Mouse (Mus musculus): ENCODE measurements around the gene Rhod.
"Not testable (repeated sequence)": the region's sequence is repeated elsewhere in the genome, so short reads cannot be mapped to it uniquely, and the experiment has no call there.

Rhod gene

GRCm38 (mm10) chr19:4439161-4439801 lies at the start of gene Rhod:
TSS of gene Rhod (minus strand) at chr19:4439432.
- DNase-seq, result peak; percentile 88 to 92

GRCm38 (mm10) chr19:4487877-4488276 lies 48.6 kb upstream of the Rhod start:
- DNase-seq, result no peak

GRCm38 (mm10) chr19:4485006-4485405 lies 45.8 kb upstream of the Rhod start:
- peak in 1 of 2 experiments; percentile 22 for DNase-seq

GRCm38 (mm10) chr19:4482111-4482859 lies 43.1 kb upstream of the Rhod start:
- DNase-seq, result no peak

GRCm38 (mm10) chr19:4481326-4481725 lies 42.1 kb upstream of the Rhod start:
- DNase-seq, result no peak

GRCm38 (mm10) chr19:4480041-4480440 lies 40.8 kb upstream of the Rhod start:
- no peak for DNase-seq

GRCm38 (mm10) chr19:4478190-4478516 lies 38.9 kb upstream of the Rhod start:
- peak in 1 of 2 experiments; percentile 13 for DNase-seq

- DNase-seq, result peak; percentile 55 to 65
Observed at GRCm38 (mm10) chr19:4477345-4478189, 38.3 kb upstream of the Rhod start, which contains the start of gene Syt12. TSS of gene Syt12 (minus strand) at chr19:4477447.

GRCm38 (mm10) chr19:4476601-4477257 lies 37.5 kb upstream of the Rhod start:
- peak; percentile 70 to 77 for DNase-seq

GRCm38 (mm10) chr19:4475224-4475925 lies 36.1 kb upstream of the Rhod start:
- no peak for DNase-seq

GRCm38 (mm10) chr19:4474739-4475138 lies 35.5 kb upstream of the Rhod start:
- no peak for DNase-seq

GRCm38 (mm10) chr19:4473549-4473948 lies 34.3 kb upstream of the Rhod start:
- DNase-seq, result no peak

- peak; percentile 40 to 53 for DNase-seq
Observed at GRCm38 (mm10) chr19:4468363-4468762, 29.1 kb upstream of the Rhod start.

- DNase-seq, result peak in 1 of 2 experiments; percentile 41
Observed at GRCm38 (mm10) chr19:4464666-4465065, 25.4 kb upstream of the Rhod start.

- no peak for DNase-seq
Observed at GRCm38 (mm10) chr19:4461981-4462380, 22.7 kb upstream of the Rhod start.

GRCm38 (mm10) chr19:4456227-4456626 lies 17.0 kb upstream of the Rhod start:
- DNase-seq, result peak; percentile 83

- DNase-seq, result no peak
Observed at GRCm38 (mm10) chr19:4455071-4455800, 16.0 kb upstream of the Rhod start.

- DNase-seq, result not testable (repeated sequence)
Observed at GRCm38 (mm10) chr19:4454040-4454439, 14.8 kb upstream of the Rhod start.

- DNase-seq, result no peak
Observed at GRCm38 (mm10) chr19:4452525-4452924, 13.3 kb upstream of the Rhod start.

- no peak for DNase-seq
Observed at GRCm38 (mm10) chr19:4451965-4452364, 12.7 kb upstream of the Rhod start.

GRCm38 (mm10) chr19:4451098-4451497 lies 11.9 kb upstream of the Rhod start:
- no peak for DNase-seq

All from kidney, postnatal 4 days (tissue).